Mouse (Mus musculus) liver, postnatal 0 days (tissue): ENCODE measurements around the gene Lztfl1. TPM values are rescaled to one million over a fixed set of nuclear protein-coding genes. Genes with fewer than 3 reads are reported as not detected.
A peak's percentile ranks its signal among the peaks of the same experiment; 100 is the strongest.

ENCODE experiments used
- ATAC-seq: fragments of 200-750 bp; cut with Nextera tagmentation; 2 replicates; pipeline ENCODE4 v1.8.0; 2017; ENCODE audit warnings: mild to moderate bottlenecking, moderate library complexity
- DNase-seq: peaks from one replicate; pipeline ENCODE4 v3.0.0-alpha.2; 2016
- H3K27ac ChIP-seq: fragments of 300-500 bp; sonication (generic); 2 replicates; pipeline ENCODE4 v1.5.1; 2014; ENCODE audit warnings: antibody characterized with exemption, moderate library complexity, mild to moderate bottlenecking, low read depth
- H3K27me3 ChIP-seq: fragments of 300-500 bp; sonication (generic); 2 replicates; pipeline ENCODE4 v1.6.1; 2014; ENCODE audit warnings: low read length, control low read depth, mixed read lengths; ENCODE audit not compliant: insufficient read depth
- H3K36me3 ChIP-seq: fragments of 300-500 bp; sonication (generic); replicated peaks from 2 replicates; pipeline ENCODE4 v1.6.1; 2014; ENCODE audit warnings: mild to moderate bottlenecking, control low read depth, low read length, moderate library complexity, mixed read lengths; ENCODE audit not compliant: insufficient read depth
- H3K4me1 ChIP-seq: fragments of 300-500 bp; sonication (generic); 2 replicates; pipeline ENCODE4 v1.6.1; 2014; ENCODE audit warnings: antibody characterized with exemption, mild to moderate bottlenecking, control low read depth; ENCODE audit not compliant: insufficient read depth
- H3K4me2 ChIP-seq: fragments of 300-500 bp; sonication (generic); 2 replicates; pipeline ENCODE4 v1.6.1; 2014; ENCODE audit warnings: low read depth, mild to moderate bottlenecking, low read length, moderate library complexity, mixed read lengths
- H3K4me3 ChIP-seq: fragments of 300-500 bp; sonication (generic); 2 replicates; pipeline ENCODE4 v1.5.1; 2014; ENCODE audit warnings: low read depth, low read length
- H3K9ac ChIP-seq: fragments of 300-500 bp; sonication (generic); replicated peaks from 2 replicates; pipeline ENCODE4 v1.6.1; 2014; ENCODE audit warnings: mild to moderate bottlenecking, moderate library complexity
- H3K9me3 ChIP-seq: fragments of 300-500 bp; sonication (generic); 2 replicates; pipeline ENCODE4 v1.6.1; 2016; ENCODE audit warnings: mild to moderate bottlenecking, control low read depth, low read length, mixed read lengths
- CTCF ChIP-seq: sonication (generic); IDR thresholded peaks from 2 replicates; pipeline ENCODE4 v1.5.1; 2016; ENCODE audit warnings: antibody characterized with exemption, low read depth
- EP300 ChIP-seq: IDR thresholded peaks from 2 replicates; pipeline ENCODE4 v1.6.1; 2016; ENCODE audit warnings: antibody characterized with exemption, low read depth, mild to moderate bottlenecking
- WGBS: fragments of 180-500 bp; shearing (Covaris S2); extraction: QIAGEN DNeasy Blood & Tissue Kit; methylation state at CpG from one replicate; pipeline ENCODE4 v1.1.7; 2014; ENCODE audit not compliant: insufficient replicate concordance; 5-methylcytosine and 5-hydroxymethylcytosine counted together
- polyA plus RNA-seq: library from polyadenylated mRNA; unstranded; fragments of >200 nt; fragmentation: Nextera tagmentation; extraction: Ambion mirVana; gene quantifications from 2 replicates; pipeline ENCODE4 v1.2.1, GENCODE M21; 2015

Lztfl1 gene
- polyA plus RNA-seq, 1 experiment from 2014 or later = 16.8 TPM

- Histone ChIP-seq H3K4me3 (no peak overlapping the region), H3K4me2 (no peak overlapping the region), H3K36me3 (peaks cover 8% of the 10 kb centered on the region; the same call in 1 of the 2 replicates), H3K9ac (no peak overlapping the region), H3K27ac (no peak overlapping the region), H3K4me1 (no peaks in the 10 kb centered on the region), H3K9me3 (no peaks in the 10 kb centered on the region), H3K27me3 (no peaks in the 10 kb centered on the region)
- TF ChIP-seq CTCF (no peak), EP300 (no peak)
- ATAC-seq = no peak
- DNase-seq = no peak
- 83% methylated on average over 3 of the region's 3 CpGs for WGBS
Observed at GRCm38 (mm10) chr9:123695634-123696302, 21.7 kb downstream of the Lztfl1 start.

GRCm38 (mm10) chr9:123688227-123688626, 29.3 kb downstream of the Lztfl1 start:
- no peak for DNase-seq
- 45% methylated on average over 1 of the region's 1 CpGs for WGBS
- H3K9me3 ChIP-seq = no peaks in the 10 kb centered on the region
- no peaks in the 10 kb centered on the region for H3K4me1 ChIP-seq
- no peak overlapping the region for H3K4me2 ChIP-seq
- H3K9ac ChIP-seq = no peak overlapping the region
- no peak overlapping the region for H3K27ac ChIP-seq
- no peaks in the 10 kb centered on the region for H3K27me3 ChIP-seq
- H3K4me3 ChIP-seq = no peak overlapping the region
- no peak for ATAC-seq
- no peaks in the 10 kb centered on the region for H3K36me3 ChIP-seq
- no peak for TF ChIP-seq EP300
- no peak for TF ChIP-seq CTCF

- WGBS = 71% methylated on average over 5 of the region's 5 CpGs
- no peaks in the 10 kb centered on the region for H3K4me1 ChIP-seq
- no peak overlapping the region for H3K4me3 ChIP-seq
- no peak overlapping the region for H3K4me2 ChIP-seq
- no peak overlapping the region for H3K9ac ChIP-seq
- H3K36me3 ChIP-seq = no peaks in the 10 kb centered on the region
- no peak for ATAC-seq
- no peak overlapping the region for H3K27ac ChIP-seq
- TF ChIP-seq CTCF (no peak), EP300 (no peak)
- H3K27me3 ChIP-seq = 0 out of 2 replicates have a peak, but pooled peaks cover under 1% of the 10 kb centered on the region
- no peaks in the 10 kb centered on the region for H3K9me3 ChIP-seq
- DNase-seq = no peak
Observed at GRCm38 (mm10) chr9:123686206-123686605, 31.3 kb downstream of the Lztfl1 start.

- 31% methylated on average over 3 of the region's 3 CpGs for WGBS
- H3K4me3 ChIP-seq = no peak overlapping the region
- ATAC-seq = no peak
Observed at GRCm38 (mm10) chr9:123683704-123684103, 33.8 kb downstream of the Lztfl1 start.

GRCm38 (mm10) chr9:123679198-123679597, 38.3 kb downstream of the Lztfl1 start:
- Histone ChIP-seq H3K4me2 (peak overlapping the region; percentile 88), H3K9me3 (no peaks in the 10 kb centered on the region), H3K36me3 (no peaks in the 10 kb centered on the region), H3K27me3 (peaks cover 40% of the 10 kb centered on the region), H3K9ac (0 out of 2 replicates have a peak overlapping the region, but pooled peaks have one; percentile 74), H3K27ac (no peak overlapping the region), H3K4me1 (peaks cover 9% of the 10 kb centered on the region; the same call in 1 of the 2 replicates), H3K4me3 (peak overlapping the region; percentile 75)
- DNase-seq (no peak), ATAC-seq (no peak)
- 35% methylated on average over 2 of the region's 2 CpGs for WGBS
- TF ChIP-seq CTCF (no peak), EP300 (no peak)

More at GRCm38 (mm10) chr9:123683704-123684103, 33.8 kb downstream of the Lztfl1 start:
- Histone ChIP-seq H3K4me1 (peaks cover 4% of the 10 kb centered on the region; the same call in 1 of the 2 replicates), H3K36me3 (no peaks in the 10 kb centered on the region), H3K9me3 (no peaks in the 10 kb centered on the region), H3K9ac (no peak overlapping the region), H3K27me3 (peaks cover 20% of the 10 kb centered on the region), H3K27ac (no peak overlapping the region), H3K4me2 (no peak overlapping the region)
- no peak for DNase-seq
- TF ChIP-seq CTCF = no peak
- TF ChIP-seq EP300 = no peak

GRCm38 (mm10) chr9:123678327-123679105, 39.0 kb downstream of the Lztfl1 start, which contains the start of the genes Ccr9 and Slc6a20a:
Gene Ccr9, plus strand, starts transcription at chr9:123678439.
Gene Slc6a20a, minus strand, starts transcription at chr9:123678885.
- H3K27ac ChIP-seq = 0 out of 2 replicates have a peak within 1 kb of the TSS, but pooled peaks have one; percentile 7

More at GRCm38 (mm10) chr9:123678327-123679105, 39.0 kb downstream of the Lztfl1 start, which contains the start of the genes Ccr9 and Slc6a20a:
- H3K4me1 ChIP-seq = peaks cover 9% of the 10 kb centered on the region; the same call in 1 of the 2 replicates
- WGBS = 2% methylated on average over 73 of the region's 73 CpGs
- H3K36me3 ChIP-seq = no peaks in the 10 kb centered on the region
- peak; percentile 80 for DNase-seq
- ATAC-seq = peak; percentile 93
- no peak for TF ChIP-seq CTCF
- TF ChIP-seq EP300 = no peak; the same call in 1 of the 2 replicates
- peak within 1 kb of the TSS; percentile 75 for H3K4me3 ChIP-seq
- H3K27me3 ChIP-seq = peaks cover 40% of the 10 kb centered on the region
- no peaks in the 10 kb centered on the region for H3K9me3 ChIP-seq
- H3K4me2 ChIP-seq = peak within 1 kb of the TSS; percentile 88
- H3K9ac ChIP-seq = peak within 1 kb of the TSS; percentile 74
